Mouse (Mus musculus) kidney, embryonic 16.5 days (tissue): Measurements from ENCODE around the gene Tcp1. TPM values are rescaled to one million over a fixed set of nuclear protein-coding genes. Genes with fewer than 3 reads are reported as not detected.
"Not testable (repeated sequence)": the region's sequence is repeated elsewhere in the genome, so short reads cannot be mapped to it uniquely, and the experiment has no call there.

Experiments used
- ATAC-seq: fragments of 200-750 bp; cut with Nextera tagmentation; 2 replicates; pipeline ENCODE4 v1.8.0; 2017; ENCODE audit warnings: moderate TSS enrichment; ENCODE audit not compliant: low FRiP score, low TSS enrichment
- H3K27ac ChIP-seq: fragments of 300-500 bp; sonication (generic); 2 replicates; pipeline ENCODE4 v1.5.1; 2014; ENCODE audit warnings: low read length
- H3K27me3 ChIP-seq: fragments of 300-500 bp; sonication (generic); 2 replicates; pipeline ENCODE4 v1.6.1; 2014; ENCODE audit warnings: low read length, control low read depth, mixed read lengths; ENCODE audit not compliant: insufficient read depth
- H3K36me3 ChIP-seq: fragments of 300-500 bp; sonication (generic); 2 replicates; pipeline ENCODE4 v1.6.1; 2014; ENCODE audit warnings: low read length, control low read depth, mixed read lengths; ENCODE audit not compliant: insufficient read depth
- H3K4me1 ChIP-seq: fragments of 300-500 bp; sonication (generic); 2 replicates; pipeline ENCODE4 v1.6.1; 2014; ENCODE audit warnings: low read length, control low read depth, mixed read lengths; ENCODE audit not compliant: insufficient read depth
- H3K4me2 ChIP-seq: fragments of 300-500 bp; sonication (generic); replicated peaks from 2 replicates; pipeline ENCODE4 v1.6.1; 2014; ENCODE audit warnings: low read depth, low read length
- H3K4me3 ChIP-seq: fragments of 300-500 bp; sonication (generic); 2 replicates; pipeline ENCODE4 v1.5.1; 2014; ENCODE audit warnings: mild to moderate bottlenecking, low read length
- H3K9ac ChIP-seq: fragments of 300-500 bp; sonication (generic); replicated peaks from 2 replicates; pipeline ENCODE4 v1.6.1; 2014; ENCODE audit warnings: low read length
- H3K9me3 ChIP-seq: fragments of 300-500 bp; sonication (generic); 2 replicates; pipeline ENCODE4 v1.6.1; 2016; ENCODE audit warnings: low read length, control low read depth
- WGBS: fragments of 180-500 bp; shearing (Covaris S2); extraction: QIAGEN DNeasy Blood & Tissue Kit; methylation state at CpG from one replicate; pipeline ENCODE4 v1.1.7; 2014; 5-methylcytosine and 5-hydroxymethylcytosine counted together
- polyA plus RNA-seq: library from polyadenylated mRNA; unstranded; fragments of >200 nt; fragmentation: Nextera tagmentation; extraction: Ambion mirVana; gene quantifications from 2 replicates; pipeline ENCODE4 v1.2.1, GENCODE M21; 2015

The Tcp1 gene
- polyA plus RNA-seq, 1 experiment from 2014 or later = 383 TPM

GRCm38 (mm10) chr17:12935719-12936118, 20.2 kb downstream of the Tcp1 start:
- Histone ChIP-seq H3K4me1 (peaks cover 5% of the 10 kb centered on the region; the same call in 1 of the 2 replicates), H3K9me3 (no peaks in the 10 kb centered on the region), H3K4me3 (no peak overlapping the region), H3K4me2 (no peak overlapping the region), H3K9ac (no peak overlapping the region), H3K36me3 (no peaks in the 10 kb centered on the region), H3K27me3 (no peaks in the 10 kb centered on the region), H3K27ac (peak overlapping the region; percentile 53; the same call in 1 of the 2 replicates)
- 55% methylated on average over 4 of the region's 4 CpGs for WGBS
- peak; percentile 58; the same call in 1 of the 2 replicates for ATAC-seq

- Histone ChIP-seq H3K4me2 (no peak overlapping the region), H3K9ac (no peak overlapping the region), H3K27ac (no peak overlapping the region), H3K27me3 (no peaks in the 10 kb centered on the region), H3K36me3 (peaks cover 2% of the 10 kb centered on the region; the same call in 1 of the 2 replicates), H3K9me3 (no peaks in the 10 kb centered on the region), H3K4me1 (peaks cover 7% of the 10 kb centered on the region; the same call in 1 of the 2 replicates), H3K4me3 (no peak overlapping the region)
- no peak for ATAC-seq
- 81% methylated on average over 2 of the region's 2 CpGs for WGBS
These were observed 22.0 kb downstream of the Tcp1 start for GRCm38 (mm10) chr17:12937412-12937970.

- H3K4me2 ChIP-seq = no peak overlapping the region
- H3K4me1 ChIP-seq = peaks cover 7% of the 10 kb centered on the region; the same call in 1 of the 2 replicates
- H3K27me3 ChIP-seq = no peaks in the 10 kb centered on the region
- 75% methylated on average over 2 of the region's 2 CpGs for WGBS
- no peaks in the 10 kb centered on the region for H3K9me3 ChIP-seq
- no peak overlapping the region for H3K4me3 ChIP-seq
- no peak overlapping the region for H3K27ac ChIP-seq
- no peak for ATAC-seq
- H3K9ac ChIP-seq = no peak overlapping the region
- H3K36me3 ChIP-seq = peaks cover 7% of the 10 kb centered on the region; the same call in 1 of the 2 replicates
These were observed 22.6 kb downstream of the Tcp1 start for GRCm38 (mm10) chr17:12938077-12938476.

GRCm38 (mm10) chr17:12939377-12940148, 24.1 kb downstream of the Tcp1 start:
- H3K27ac ChIP-seq, H3K4me1 ChIP-seq, H3K9me3 ChIP-seq, H3K27me3 ChIP-seq: not testable (repeated sequence)
- 42% methylated on average over 2 of the region's 12 CpGs for WGBS
- Histone ChIP-seq H3K4me3 (peak overlapping the region; percentile 40), H3K9ac (0 out of 2 replicates have a peak overlapping the region, but pooled peaks have one; percentile 51), H3K4me2 (peak overlapping the region; percentile 65), H3K36me3 (peaks cover 16% of the 10 kb centered on the region)
- peak; percentile 32 for ATAC-seq

- H3K4me2 ChIP-seq = peak within 1 kb of the TSS; percentile 65
- peak; percentile 81 for ATAC-seq
- WGBS = 8% methylated on average over 27 of the region's 27 CpGs
- H3K9me3 ChIP-seq = no peaks in the 10 kb centered on the region
- H3K27me3 ChIP-seq = no peaks in the 10 kb centered on the region
- H3K4me1 ChIP-seq = peaks cover 7% of the 10 kb centered on the region; the same call in 1 of the 2 replicates
- peaks cover 17% of the 10 kb centered on the region for H3K36me3 ChIP-seq
- H3K27ac ChIP-seq = no peak within 1 kb of the TSS
- peak within 1 kb of the TSS; percentile 40 for H3K4me3 ChIP-seq
- H3K9ac ChIP-seq = peak within 1 kb of the TSS; percentile 51
These were observed 24.8 kb downstream of the Tcp1 start, which contains the start of gene Acat3 for GRCm38 (mm10) chr17:12940151-12940805. TSS of gene Acat3 (minus strand) at chr17:12940600.

GRCm38 (mm10) chr17:12941543-12942260, 26.2 kb downstream of the Tcp1 start:
- no peaks in the 10 kb centered on the region for H3K27me3 ChIP-seq
- ATAC-seq = no peak
- H3K9me3 ChIP-seq = no peaks in the 10 kb centered on the region
- H3K27ac ChIP-seq = no peak overlapping the region
- no peak overlapping the region for H3K4me2 ChIP-seq
- H3K4me3 ChIP-seq = no peak overlapping the region
- H3K4me1 ChIP-seq = peaks cover 7% of the 10 kb centered on the region; the same call in 1 of the 2 replicates
- no peak overlapping the region for H3K9ac ChIP-seq
- H3K36me3 ChIP-seq = peaks cover 25% of the 10 kb centered on the region
- 83% methylated on average over 8 of the region's 8 CpGs for WGBS

GRCm38 (mm10) chr17:12942459-12943162, 27.1 kb downstream of the Tcp1 start:
- H3K4me1 ChIP-seq = peaks cover 7% of the 10 kb centered on the region; the same call in 1 of the 2 replicates
- 88% methylated on average over 6 of the region's 6 CpGs for WGBS
- no peaks in the 10 kb centered on the region for H3K9me3 ChIP-seq
- H3K4me2 ChIP-seq = no peak overlapping the region
- no peak for ATAC-seq
- H3K27me3 ChIP-seq = no peaks in the 10 kb centered on the region
- H3K9ac ChIP-seq = no peak overlapping the region
- no peak overlapping the region for H3K4me3 ChIP-seq
- peaks cover 26% of the 10 kb centered on the region for H3K36me3 ChIP-seq
- H3K27ac ChIP-seq = no peak overlapping the region

- no peak overlapping the region for H3K27ac ChIP-seq
- no peaks in the 10 kb centered on the region for H3K4me1 ChIP-seq
- peaks cover 21% of the 10 kb centered on the region for H3K36me3 ChIP-seq
- 90% methylated on average over 5 of the region's 5 CpGs for WGBS
- no peak for ATAC-seq
- no peak overlapping the region for H3K4me2 ChIP-seq
- H3K27me3 ChIP-seq = no peaks in the 10 kb centered on the region
- no peaks in the 10 kb centered on the region for H3K9me3 ChIP-seq
- no peak overlapping the region for H3K4me3 ChIP-seq
- H3K9ac ChIP-seq = no peak overlapping the region
These were observed 34.2 kb downstream of the Tcp1 start for GRCm38 (mm10) chr17:12949669-12950068.

- Histone ChIP-seq H3K4me1 (peaks cover 7% of the 10 kb centered on the region), H3K4me2 (no peak overlapping the region), H3K4me3 (no peak overlapping the region), H3K27ac (no peak overlapping the region), H3K9ac (no peak overlapping the region), H3K9me3 (no peaks in the 10 kb centered on the region), H3K27me3 (no peaks in the 10 kb centered on the region), H3K36me3 (peaks cover 16% of the 10 kb centered on the region; the same call in 1 of the 2 replicates)
- 90% methylated on average over 8 of the region's 8 CpGs for WGBS
- no peak for ATAC-seq
These were observed 41.2 kb downstream of the Tcp1 start for GRCm38 (mm10) chr17:12956664-12957063.
